8 mouse cellular contexts compared by ENCODE assay signal in the genomic region with DNA sequence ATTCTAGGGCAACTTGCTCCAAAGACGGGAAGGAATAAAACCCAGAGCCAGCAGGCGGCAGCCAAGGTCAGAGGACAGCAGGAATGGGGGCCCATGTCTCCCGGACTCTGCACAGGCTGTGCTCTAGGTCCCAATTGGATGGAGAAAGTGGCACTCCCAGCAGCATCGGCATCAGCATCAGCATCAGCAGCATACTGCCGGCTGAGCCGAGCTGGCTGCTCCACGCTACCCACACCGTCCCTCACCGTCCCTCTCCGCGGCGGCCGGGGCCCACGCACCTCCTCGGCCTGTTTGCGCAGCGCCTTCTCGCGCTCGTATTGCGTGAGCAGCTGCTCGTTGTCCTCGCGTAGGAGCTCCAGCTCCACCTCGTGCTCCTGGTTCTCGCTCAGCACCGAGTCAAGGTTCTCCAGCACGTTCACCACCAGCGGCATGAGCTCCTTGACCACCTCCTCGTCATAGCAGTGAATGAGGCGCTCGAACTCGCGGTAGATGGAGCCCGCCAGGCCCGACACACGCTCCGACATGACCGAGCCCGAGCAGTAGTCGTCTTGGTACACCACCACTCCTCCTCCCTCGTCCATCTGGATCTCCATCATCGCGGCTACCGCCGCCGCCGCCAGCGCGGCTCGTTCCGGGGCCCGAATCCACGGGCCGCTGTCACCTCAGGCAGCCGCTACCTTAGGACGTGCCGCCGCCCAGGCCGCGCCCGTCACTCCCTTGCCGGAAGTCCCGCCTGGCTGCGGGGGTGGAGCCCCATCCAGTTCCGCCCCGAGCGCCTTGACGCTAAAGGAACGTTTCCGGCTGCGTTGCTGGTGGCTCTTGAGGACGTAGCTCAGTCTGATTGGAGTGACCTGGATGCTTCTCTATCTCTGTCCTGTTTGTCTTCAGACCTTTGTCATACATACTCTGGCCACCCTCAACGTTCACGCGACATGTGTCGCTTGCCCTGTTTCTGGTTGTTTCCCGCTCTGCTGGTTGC. TPM values are rescaled to one million over a fixed set of nuclear protein-coding genes. Genes with fewer than 3 reads are reported as not detected.
DNase-seq lines count a peak whose midpoint lies in the region; ATAC-seq lines count a peak whose summit lies in the region.

A gene (minus strand): TSS at position 719 of the 979 bp plus-strand sequence.

- no peaks in the 10 kb centered on the region for H3K9me3 ChIP-seq in megakaryocyte, embryonic 14.5 days

- peak within 1 kb of the TSS; percentile 100 for H3K4me3 ChIP-seq in megakaryocyte, embryonic 14.5 days (replicated peaks)

- ATAC-seq in common myeloid progenitor, adult 5-6 weeks (replicated peaks; ENCODE audit: low read depth, poor library complexity, severe bottlenecking): peak; percentile 93

- DNase-seq in ZHBTc4 (ENCODE audit: low read depth, low spot score): peak; percentile 97
- DNase-seq in gastrocnemius, adult 8-10 months (ENCODE audit: low spot score in 2 of 2): peak; percentile 89 to 90
- DNase-seq in hindlimb bud, embryonic 11.5 days (ENCODE audit: extremely low spot score, low read depth, low spot score): peak; percentile 60
- DNase-seq in left cerebral cortex, adult 8-10 months (ENCODE audit: low spot score in 2 of 2): peak; percentile 90 to 95
- peak; percentile 97 for DNase-seq in right cerebral cortex, postnatal 10 days (ENCODE audit: low spot score in 2 of 2)
- peak; percentile 96 for DNase-seq in urinary bladder, postnatal 25 days (ENCODE audit: low spot score)

- peaks cover 32% of the 10 kb centered on the region for H3K36me3 ChIP-seq in megakaryocyte, embryonic 14.5 days (replicated peaks; ENCODE audit: low read length)

- H3K4me1 ChIP-seq in megakaryocyte, embryonic 14.5 days: peaks cover 29% of the 10 kb centered on the region

- no peaks in the 10 kb centered on the region for H3K27me3 ChIP-seq in megakaryocyte, embryonic 14.5 days (replicated peaks)

RNA-seq across cellular contexts. Expression of the gene that starts here (rescaled TPM):
- 21.0 and 33.2 TPM in 2 replicates for total RNA-seq in common myeloid progenitor, adult 5-6 weeks (2017)
- total RNA-seq in gastrocnemius, adult 8-10 months (2022): 10 to 100 TPM; 12.1 to 15.4 (median 13.7) TPM
- 100 to 1,000 TPM; 348 to 379 (median 363) TPM for total RNA-seq in left cerebral cortex, adult 8-10 months (2022)
- polyA plus RNA-seq in megakaryocyte, embryonic 14.5 days (2012; ENCODE audit: insufficient read depth, low replicate concordance): 20.5 and 36.6 TPM in 2 replicates

Comparison
In these comparisons a context has a peak if more than half of its experiments do, and no peak if none do; other contexts are left out.
1. Peak in every context shown above with its lines: DNase-seq, ATAC-seq and H3K4me3 ChIP-seq.
2. RNA of the gene that starts here (total RNA-seq): 348 to 379 TPM in left cerebral cortex, adult 8-10 months; 21.0 to 33.2 TPM in common myeloid progenitor, adult 5-6 weeks and 12.1 to 15.4 TPM in gastrocnemius, adult 8-10 months; every median in the first group is over 10 times any median in the second.